Mouse (Mus musculus) kidney, postnatal 0 days (tissue): Measurements from ENCODE around the gene Cidec. TPM values are rescaled to one million over a fixed set of nuclear protein-coding genes. Genes with fewer than 3 reads are reported as not detected.

Experiments
- ATAC-seq: fragments of 200-750 bp; cut with Nextera tagmentation; replicated peaks from 2 replicates; pipeline ENCODE4 v1.8.0; 2017; ENCODE audit warnings: low read depth, moderate number of reproducible peaks, moderate TSS enrichment, moderate library complexity; ENCODE audit not compliant: low FRiP score
- DNase-seq: peaks from one replicate; pipeline ENCODE4 v3.0.0-alpha.2; 2016; ENCODE audit warnings: low spot score
- H3K27ac ChIP-seq: fragments of 300-500 bp; sonication (generic); 2 replicates; pipeline ENCODE4 v1.5.1; 2014; ENCODE audit warnings: mild to moderate bottlenecking
- H3K27me3 ChIP-seq: fragments of 300-500 bp; sonication (generic); 2 replicates; pipeline ENCODE4 v1.6.1; 2014; ENCODE audit warnings: low read length, mixed read lengths; ENCODE audit not compliant: insufficient read depth
- H3K36me3 ChIP-seq: fragments of 300-500 bp; sonication (generic); 2 replicates; pipeline ENCODE4 v1.6.1; 2014; ENCODE audit warnings: low read length, mixed read lengths; ENCODE audit not compliant: insufficient read depth
- H3K4me1 ChIP-seq: fragments of 300-500 bp; sonication (generic); replicated peaks from 2 replicates; pipeline ENCODE4 v1.6.1; 2014; ENCODE audit warnings: antibody characterized with exemption, low read length, mixed read lengths; ENCODE audit not compliant: insufficient read depth
- H3K4me2 ChIP-seq: fragments of 300-500 bp; sonication (generic); 2 replicates; pipeline ENCODE4 v1.6.1; 2014; ENCODE audit warnings: mild to moderate bottlenecking, low read length, moderate library complexity, mixed read lengths
- H3K4me3 ChIP-seq: fragments of 300-500 bp; sonication (generic); replicated peaks from 2 replicates; pipeline ENCODE4 v1.5.1; 2014; ENCODE audit warnings: low read depth, low read length
- H3K9ac ChIP-seq: fragments of 300-500 bp; sonication (generic); 2 replicates; pipeline ENCODE4 v1.6.1; 2014; ENCODE audit warnings: low read depth, low read length
- H3K9me3 ChIP-seq: fragments of 300-500 bp; sonication (generic); replicated peaks from 2 replicates; pipeline ENCODE4 v1.6.1; 2016; ENCODE audit warnings: low read length, inconsistent platforms, mixed read lengths
- CTCF ChIP-seq: IDR thresholded peaks from 2 replicates; pipeline ENCODE4 v1.5.1; 2016; ENCODE audit warnings: antibody characterized with exemption, low read depth, mild to moderate bottlenecking, moderate library complexity
- WGBS: fragments of 180-500 bp; shearing (Covaris S2); extraction: QIAGEN DNeasy Blood & Tissue Kit; methylation state at CpG from one replicate; pipeline ENCODE4 v1.1.7; 2014; 5-methylcytosine and 5-hydroxymethylcytosine counted together
- polyA plus RNA-seq: library from polyadenylated mRNA; unstranded; fragments of >200 nt; fragmentation: Nextera tagmentation; extraction: Ambion mirVana; gene quantifications from 2 replicates; pipeline ENCODE4 v1.2.1, GENCODE M21; 2015

Cidec gene
- polyA plus RNA-seq, 1 experiment from 2014 or later = 0.17 TPM

- Histone ChIP-seq H3K9me3 (no peaks in the 10 kb centered on the region), H3K9ac (no peak overlapping the region), H3K27me3 (no peaks in the 10 kb centered on the region), H3K4me3 (no peak overlapping the region), H3K36me3 (no peaks in the 10 kb centered on the region), H3K27ac (no peak overlapping the region), H3K4me1 (no peaks in the 10 kb centered on the region), H3K4me2 (no peak overlapping the region)
- DNase-seq (no peak), ATAC-seq (no peak)
- TF ChIP-seq CTCF = peak; percentile 59
- 83% methylated on average over 9 of the region's 9 CpGs for WGBS
Measured at GRCm38 (mm10) chr6:113406683-113407082, 28.9 kb downstream of the Cidec start.

GRCm38 (mm10) chr6:113405483-113405882 is 30.1 kb downstream of the Cidec start:
- TF ChIP-seq CTCF = no peak
- 90% methylated on average over 6 of the region's 6 CpGs for WGBS
- ATAC-seq (no peak), DNase-seq (no peak)
- Histone ChIP-seq H3K4me1 (no peaks in the 10 kb centered on the region), H3K27ac (no peak overlapping the region), H3K9ac (no peak overlapping the region), H3K4me2 (no peak overlapping the region), H3K36me3 (no peaks in the 10 kb centered on the region), H3K4me3 (no peak overlapping the region), H3K9me3 (no peaks in the 10 kb centered on the region), H3K27me3 (no peaks in the 10 kb centered on the region)

- TF ChIP-seq CTCF = no peak
- Histone ChIP-seq H3K9ac (no peak overlapping the region), H3K36me3 (no peaks in the 10 kb centered on the region), H3K9me3 (no peaks in the 10 kb centered on the region), H3K4me1 (no peaks in the 10 kb centered on the region), H3K4me2 (no peak overlapping the region), H3K4me3 (no peak overlapping the region), H3K27me3 (no peaks in the 10 kb centered on the region), H3K27ac (no peak overlapping the region)
- DNase-seq (no peak), ATAC-seq (peak; percentile 79)
- WGBS = 74% methylated on average over 12 of the region's 12 CpGs
Measured at GRCm38 (mm10) chr6:113404649-113405448, 30.7 kb downstream of the Cidec start.

GRCm38 (mm10) chr6:113402094-113402493 is 33.5 kb downstream of the Cidec start:
- ATAC-seq (no peak), DNase-seq (no peak)
- Histone ChIP-seq H3K4me2 (no peak overlapping the region), H3K9me3 (no peaks in the 10 kb centered on the region), H3K27me3 (no peaks in the 10 kb centered on the region), H3K4me3 (no peak overlapping the region), H3K9ac (no peak overlapping the region), H3K36me3 (no peaks in the 10 kb centered on the region), H3K27ac (no peak overlapping the region), H3K4me1 (no peaks in the 10 kb centered on the region)
- no peak for TF ChIP-seq CTCF
- 94% methylated on average over 13 of the region's 13 CpGs for WGBS

GRCm38 (mm10) chr6:113396270-113397030 is 39.1 kb downstream of the Cidec start:
- no peak for DNase-seq
- no peak overlapping the region for H3K27ac ChIP-seq
- 84% methylated on average over 10 of the region's 10 CpGs for WGBS
- H3K4me1 ChIP-seq = 0 out of 2 replicates have a peak, but pooled peaks cover 5% of the 10 kb centered on the region
- no peak overlapping the region for H3K4me2 ChIP-seq
- no peaks in the 10 kb centered on the region for H3K9me3 ChIP-seq
- no peaks in the 10 kb centered on the region for H3K27me3 ChIP-seq
- H3K9ac ChIP-seq = no peak overlapping the region
- TF ChIP-seq CTCF = no peak
- no peak for ATAC-seq
- H3K4me3 ChIP-seq = no peak overlapping the region
- no peaks in the 10 kb centered on the region for H3K36me3 ChIP-seq

GRCm38 (mm10) chr6:113395501-113395900 is 40.1 kb downstream of the Cidec start:
- WGBS = 95% methylated on average over 6 of the region's 6 CpGs
- Histone ChIP-seq H3K4me3 (no peak overlapping the region), H3K9ac (no peak overlapping the region), H3K36me3 (peaks cover 6% of the 10 kb centered on the region; the same call in 1 of the 2 replicates), H3K27ac (no peak overlapping the region), H3K4me2 (no peak overlapping the region), H3K4me1 (0 out of 2 replicates have a peak, but pooled peaks cover 5% of the 10 kb centered on the region), H3K27me3 (no peaks in the 10 kb centered on the region), H3K9me3 (no peaks in the 10 kb centered on the region)
- ATAC-seq (no peak), DNase-seq (no peak)
- TF ChIP-seq CTCF = no peak
